Mouse (Mus musculus): ENCODE results near the gene Slc25a17. TPM values are rescaled to one million over a fixed set of nuclear protein-coding genes. Genes with fewer than 3 reads are reported as not detected.

The Slc25a17 gene
- 100 to 1,000 TPM in 1 of 3 experiments, 10 to 100 TPM in 2; 94.4 to 105 (median 99.3) TPM for polyA plus RNA-seq (2017; shearing (Covaris generic))

DNA sequence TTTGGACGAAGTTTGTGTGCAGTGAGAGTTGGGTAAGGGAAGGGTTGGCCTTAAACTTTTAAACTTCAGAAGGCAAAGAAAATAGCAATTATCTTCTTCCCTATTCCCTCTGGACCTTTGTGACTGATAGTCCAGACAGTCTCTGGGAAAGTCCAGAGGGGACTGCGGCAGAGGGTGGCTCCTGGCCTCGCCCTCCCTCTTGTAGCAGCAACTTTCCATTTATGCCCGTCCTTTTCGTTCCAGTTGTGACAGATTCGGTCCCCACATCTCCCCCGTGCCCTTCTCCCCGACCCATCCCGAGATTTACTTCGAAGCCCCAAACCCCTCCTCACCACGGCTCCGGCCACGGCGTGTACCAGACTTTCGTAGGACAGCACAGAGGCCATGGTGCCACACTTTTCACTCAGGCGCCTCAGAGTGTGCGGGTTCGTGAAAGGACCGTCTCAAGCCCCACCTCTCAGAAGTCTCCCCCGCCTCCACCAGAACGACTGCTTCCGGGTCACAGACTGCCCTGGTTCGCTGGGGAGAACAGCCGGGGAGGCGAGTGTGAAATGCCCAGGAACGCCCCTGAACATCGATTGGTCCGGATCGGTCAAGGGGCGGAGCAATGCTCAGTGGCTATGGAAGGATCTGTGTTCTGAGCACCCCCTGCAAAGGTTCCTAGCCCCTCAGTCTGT is at the start of gene Slc25a17:
Gene Slc25a17 (minus strand): TSS at position 468 of the 677 bp plus-strand sequence.
- ATAC-seq, result peak; percentile 99

DNA sequence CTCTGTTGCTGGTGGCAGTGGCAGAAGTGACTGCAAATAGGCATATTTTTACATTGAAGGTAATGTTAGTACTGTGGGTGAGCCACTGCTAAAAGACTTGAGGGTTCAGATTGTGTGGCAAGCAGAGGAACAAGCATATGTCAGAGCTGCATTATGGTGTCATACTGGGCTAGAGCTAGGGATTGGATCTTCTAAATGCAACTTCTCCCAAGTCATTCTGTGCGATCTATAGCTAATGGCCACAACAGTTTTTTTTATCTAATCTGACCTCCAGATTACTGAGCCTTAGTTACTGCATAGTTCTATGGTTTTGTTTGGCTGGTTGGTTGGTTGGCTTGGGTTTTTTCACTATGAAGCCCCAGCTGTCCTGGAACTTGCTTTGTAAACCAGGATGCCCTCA is 47.6 kb upstream of the Slc25a17 start, which contains the start of gene Dnajb7:
Gene Dnajb7 (minus strand): TSS at position 101 of the 400 bp plus-strand sequence.
- no peak for ATAC-seq

DNA sequence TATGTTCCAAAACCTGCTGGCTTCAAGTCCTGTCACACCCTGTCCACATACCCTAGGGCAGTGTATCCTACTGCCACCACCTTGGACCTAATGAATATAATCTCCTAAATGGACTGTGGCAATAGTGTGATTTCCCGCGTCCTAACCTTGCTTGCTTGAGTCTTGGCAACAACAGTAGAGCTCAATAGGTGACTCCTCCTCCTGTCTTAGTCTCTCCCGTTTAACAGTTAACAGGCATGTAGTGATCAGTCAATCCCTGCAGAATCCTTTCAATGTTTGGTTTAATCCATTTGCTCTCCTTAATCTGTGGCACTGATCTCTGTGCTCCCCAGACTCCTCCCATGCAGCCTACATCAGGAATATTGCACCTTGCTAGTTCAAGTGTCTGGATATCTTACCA is 44.4 kb upstream of the Slc25a17 start:
- ATAC-seq, result no peak

DNA sequence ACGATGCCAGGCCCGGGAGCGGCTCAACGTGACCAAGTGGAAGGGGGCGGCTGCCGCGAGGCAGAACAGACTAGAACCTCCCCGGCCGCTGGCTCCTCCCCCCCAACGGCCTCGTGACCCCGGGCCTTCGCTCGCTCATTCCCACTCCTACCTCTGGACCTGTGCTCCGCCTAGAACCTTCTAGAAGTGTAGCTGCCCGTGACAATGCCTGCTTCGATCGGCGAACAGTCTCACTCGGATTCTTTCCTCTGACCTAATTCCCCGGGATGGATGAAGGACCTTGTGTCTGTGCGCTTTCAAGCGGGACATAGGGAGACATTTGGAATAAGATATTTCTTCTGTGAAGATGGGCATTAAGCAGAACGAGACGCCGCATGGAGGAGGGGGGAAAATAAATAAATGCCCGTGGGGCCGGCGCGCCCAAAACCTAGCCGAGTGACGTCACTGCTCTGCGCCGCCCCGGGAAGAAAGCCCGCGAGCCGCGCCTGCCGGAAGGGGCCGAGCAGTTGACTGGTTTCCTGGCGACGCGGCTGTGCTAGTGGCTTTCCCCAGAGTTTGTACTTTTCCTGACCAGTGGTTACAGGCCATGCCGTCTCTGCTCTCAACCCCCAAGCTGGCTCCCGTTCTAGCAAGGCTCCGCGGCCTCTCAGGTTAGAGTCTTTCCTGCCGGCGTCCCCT is 39.2 kb upstream of the Slc25a17 start, which contains the start of the genes St13 and Xpnpep3:
Gene St13 (minus strand): TSS at position 440 of the 678 bp plus-strand sequence.
Gene Xpnpep3 (plus strand): TSS at position 501 of the 678 bp plus-strand sequence.
- ATAC-seq, result peak; percentile 95

DNA sequence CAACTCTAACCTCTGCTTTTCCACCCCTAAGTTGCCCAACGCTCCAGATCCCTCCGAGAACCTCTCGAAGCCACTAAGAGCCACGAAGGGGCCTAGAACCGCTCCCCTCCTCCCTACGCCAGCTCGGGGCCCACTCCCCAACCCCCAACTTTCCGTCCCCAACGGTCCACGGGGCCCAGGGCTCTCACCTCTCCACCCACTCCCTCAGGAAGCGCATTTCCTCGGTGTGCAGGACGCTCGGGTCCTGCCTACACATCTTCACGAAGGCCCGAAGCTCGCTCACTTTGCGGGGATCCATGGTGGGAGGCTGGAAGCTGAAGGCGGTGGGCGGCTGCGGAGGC is 38.7 kb upstream of the Slc25a17 start:
- ATAC-seq, result peak; percentile 64

DNA sequence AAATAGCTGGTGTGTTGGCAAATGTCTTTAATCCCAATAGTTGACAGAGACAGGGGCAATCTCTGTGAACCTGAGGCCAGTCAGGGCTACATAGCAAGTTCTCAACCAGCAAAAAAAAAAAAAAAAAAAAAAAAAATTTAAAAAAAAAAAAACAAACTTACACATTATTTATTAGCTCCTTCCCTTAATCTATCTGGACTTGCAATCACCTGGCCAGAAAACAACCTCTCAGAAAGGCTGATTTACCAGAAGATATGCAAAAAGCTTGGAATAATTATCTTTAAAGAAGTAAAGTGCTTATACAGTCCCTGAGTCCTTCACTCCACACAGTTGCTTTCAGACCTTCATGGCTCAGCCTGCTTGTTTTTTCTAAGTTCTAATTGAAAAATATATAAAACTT is 37.6 kb upstream of the Slc25a17 start:
- no peak for ATAC-seq

DNA sequence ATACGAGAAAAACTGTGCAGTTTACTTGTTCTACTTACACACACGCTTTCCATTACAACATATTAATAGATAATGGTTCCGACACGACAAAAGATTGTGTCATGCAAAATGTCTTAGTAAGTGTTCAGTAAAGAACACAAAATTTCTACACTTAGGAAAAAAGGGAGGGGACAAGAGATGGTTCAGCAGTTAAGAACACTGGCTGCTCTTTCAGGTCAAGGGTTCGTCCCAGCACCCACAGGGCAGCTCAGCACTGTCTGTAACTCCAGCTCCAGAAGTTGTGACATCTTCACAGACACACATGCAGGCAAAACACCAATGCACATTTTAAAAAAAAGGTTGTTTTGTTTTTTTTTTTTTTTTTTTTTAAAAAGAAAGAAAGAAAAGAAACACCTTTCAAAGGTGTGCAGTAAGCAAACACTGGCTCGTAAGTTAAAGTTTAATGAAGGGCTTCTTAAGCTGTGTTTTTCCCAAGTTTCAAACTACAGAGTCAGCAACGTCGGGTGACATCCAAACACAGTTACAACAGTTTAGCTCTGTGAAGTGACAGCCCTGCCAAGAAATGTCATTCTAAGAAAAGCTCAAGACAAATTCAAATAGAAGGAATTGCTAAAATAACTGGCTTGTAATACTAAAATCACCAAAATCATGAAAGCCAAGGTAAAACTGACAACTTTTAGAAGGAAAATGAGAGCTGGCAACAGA is 33.8 kb upstream of the Slc25a17 start:
- ATAC-seq, result no peak

DNA sequence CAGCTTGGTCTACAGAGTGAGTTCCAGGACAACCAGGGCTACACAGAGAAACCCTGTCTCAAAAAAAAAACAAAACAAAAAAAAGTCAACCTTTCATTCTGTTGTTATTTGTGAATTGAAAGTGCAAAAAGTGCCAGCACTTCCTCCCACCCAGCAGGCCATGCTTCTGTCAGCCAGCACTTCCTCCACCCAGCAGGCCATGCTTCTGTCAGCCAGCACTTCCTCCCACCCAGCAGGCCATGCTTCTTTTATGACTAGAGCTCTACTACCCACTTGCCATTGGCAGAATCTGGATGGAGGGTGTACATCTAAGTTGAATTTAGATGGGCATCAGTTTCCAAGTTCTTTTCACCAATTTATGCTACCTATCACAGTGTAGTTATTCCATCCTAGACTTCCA is 32.4 kb upstream of the Slc25a17 start:
- ATAC-seq, result peak; percentile 71

DNA sequence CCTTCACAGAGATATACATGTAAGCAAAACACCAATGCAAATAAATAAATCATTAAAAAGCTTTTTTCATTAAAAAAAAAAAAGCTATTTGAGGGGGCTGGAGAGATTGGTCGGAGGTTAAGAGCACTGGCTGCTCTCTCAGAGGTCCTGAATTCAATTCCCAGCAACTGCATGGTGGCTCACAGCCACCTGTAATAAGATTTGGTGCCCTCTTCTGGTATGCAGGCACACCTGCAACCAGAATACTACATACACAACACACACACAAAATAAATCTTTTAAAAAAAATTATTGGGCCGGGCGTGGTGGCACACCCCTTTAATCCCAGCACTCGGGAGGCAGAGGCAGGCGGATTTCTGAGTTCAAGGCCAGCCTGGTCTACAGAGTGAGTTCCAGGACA is 25.7 kb upstream of the Slc25a17 start:
- no peak for ATAC-seq

DNA sequence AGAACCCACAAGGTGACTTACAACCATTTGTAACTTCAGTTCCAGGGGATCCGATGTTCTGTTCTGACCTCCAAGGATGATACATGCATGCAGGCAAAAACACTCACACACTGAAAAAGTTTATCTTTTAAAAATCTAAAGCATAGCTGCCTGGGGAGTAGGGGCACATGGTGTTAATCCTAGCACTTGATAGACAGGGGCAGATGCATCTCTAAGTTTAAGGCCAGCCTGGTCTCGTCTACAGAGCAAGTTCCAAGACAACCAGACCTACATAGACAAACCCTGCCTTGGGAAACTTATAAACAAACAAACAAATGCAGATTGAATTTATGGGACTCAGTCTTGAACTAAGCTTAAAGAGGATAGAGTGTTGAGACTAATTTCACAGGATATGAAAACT is 18.2 kb upstream of the Slc25a17 start:
- ATAC-seq, result no peak

DNA sequence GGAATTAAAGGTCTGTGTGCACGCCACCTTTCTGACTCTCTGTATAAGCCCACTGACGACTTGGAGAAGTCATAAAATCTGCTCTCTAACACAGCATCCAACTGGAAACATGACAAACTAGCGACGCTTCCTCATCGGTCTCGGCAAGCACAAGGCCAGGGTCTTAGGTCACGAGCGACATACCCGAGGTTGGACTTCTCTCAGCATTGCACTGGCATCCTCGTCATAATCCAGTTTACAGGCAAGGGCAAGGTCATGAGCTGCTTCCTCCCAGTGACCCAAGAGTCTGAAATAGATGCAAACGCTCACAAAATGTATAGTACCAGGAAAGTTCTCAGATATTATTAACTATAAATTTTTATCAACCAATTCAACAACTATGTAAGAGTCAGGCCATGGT is 14.0 kb upstream of the Slc25a17 start:
- ATAC-seq, result no peak

DNA sequence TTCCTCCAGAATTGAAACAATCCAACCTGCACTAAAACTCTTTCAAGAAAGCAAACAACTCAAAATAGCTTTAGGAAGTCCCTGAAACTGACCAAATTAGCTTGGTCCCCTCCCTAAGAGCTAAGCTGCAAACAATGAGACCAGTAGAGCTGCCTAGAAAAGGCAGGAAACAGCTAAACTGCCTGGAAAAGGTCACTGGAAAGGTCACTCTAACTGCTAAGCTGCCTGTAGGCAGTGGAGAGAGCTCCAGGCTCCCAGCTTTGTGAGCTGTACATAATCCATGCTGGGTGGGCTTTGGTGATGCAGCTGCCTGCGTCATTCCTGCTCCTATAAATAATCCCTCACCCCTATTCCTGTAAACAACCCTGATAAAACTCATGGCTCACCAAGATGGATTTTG is 9.7 kb upstream of the Slc25a17 start:
- no peak for ATAC-seq

DNA sequence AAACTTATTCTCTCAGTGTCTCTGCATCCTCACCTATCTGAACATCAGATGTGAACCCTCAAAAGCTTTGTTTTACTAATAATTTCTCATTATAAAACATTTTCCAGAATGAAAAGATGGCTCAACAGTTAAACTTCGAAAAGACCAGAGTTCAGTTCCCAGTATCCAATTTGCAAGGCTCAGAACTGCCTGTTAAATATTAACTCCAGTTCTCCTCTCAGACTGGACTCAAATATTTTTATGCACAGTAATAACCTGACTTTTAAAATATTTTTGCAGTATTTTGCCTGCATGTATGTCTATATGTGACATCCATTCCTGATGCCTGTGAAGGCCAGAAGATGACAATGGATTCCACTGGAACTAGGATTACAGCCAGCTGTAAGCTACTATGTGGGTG is 8.0 kb upstream of the Slc25a17 start:
- no peak for ATAC-seq

DNA sequence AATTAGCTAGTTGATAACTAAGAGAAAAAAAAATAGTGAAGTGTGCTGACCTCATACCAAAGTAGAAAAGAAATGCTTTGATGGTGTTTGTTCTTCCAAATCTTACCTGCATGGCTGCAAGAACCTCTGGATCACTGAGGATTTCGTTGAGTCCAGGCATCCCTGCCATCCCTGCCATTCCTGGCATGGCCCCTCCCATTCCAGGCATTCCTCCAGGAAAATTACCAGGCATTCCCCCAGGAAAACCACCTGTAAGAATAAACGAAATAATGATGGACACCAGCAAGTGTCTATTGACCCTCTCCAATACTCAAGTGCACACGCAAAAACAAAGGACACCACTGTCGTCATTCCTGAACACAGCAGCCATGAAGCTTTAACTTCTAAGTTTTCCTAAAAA is 5.6 kb upstream of the Slc25a17 start:
- no peak for ATAC-seq

DNA sequence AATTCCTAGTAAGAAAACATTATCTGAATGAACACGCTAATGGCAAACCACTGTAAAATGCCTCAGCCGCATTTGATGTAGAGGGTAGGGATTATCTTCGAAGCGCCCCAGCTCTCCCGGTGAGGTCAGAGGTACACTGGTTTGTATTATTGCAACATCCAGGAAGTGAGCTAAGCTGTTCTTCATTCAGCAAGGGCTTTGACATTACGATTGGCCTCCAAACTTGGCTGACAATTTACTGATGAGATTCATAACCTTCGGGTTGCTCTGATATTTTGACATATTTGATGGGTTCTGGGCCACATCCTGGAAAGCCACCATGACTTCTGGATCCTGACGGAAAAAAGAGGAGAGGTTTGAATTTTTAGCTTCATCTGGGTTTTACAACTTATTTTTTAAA is 4.6 kb upstream of the Slc25a17 start:
- ATAC-seq, result no peak

DNA sequence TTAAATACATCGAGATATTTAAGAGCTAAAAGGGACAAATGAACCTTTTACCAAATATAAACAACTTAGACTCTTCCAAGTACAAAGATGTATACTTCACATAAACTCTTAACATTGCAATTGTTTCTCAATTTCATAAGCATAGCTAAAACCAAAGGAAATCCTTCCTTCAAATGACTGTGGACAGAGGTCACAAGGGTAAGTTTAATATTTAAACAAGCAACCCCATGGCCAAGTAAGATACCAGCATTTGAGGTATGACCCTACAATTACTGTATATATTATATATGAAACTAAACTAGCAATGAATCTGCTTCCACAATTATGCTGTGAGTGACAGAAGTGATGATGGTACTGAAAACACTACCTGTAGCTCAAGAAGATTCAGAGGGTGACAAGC is 3.7 kb upstream of the Slc25a17 start:
- no peak for ATAC-seq

DNA sequence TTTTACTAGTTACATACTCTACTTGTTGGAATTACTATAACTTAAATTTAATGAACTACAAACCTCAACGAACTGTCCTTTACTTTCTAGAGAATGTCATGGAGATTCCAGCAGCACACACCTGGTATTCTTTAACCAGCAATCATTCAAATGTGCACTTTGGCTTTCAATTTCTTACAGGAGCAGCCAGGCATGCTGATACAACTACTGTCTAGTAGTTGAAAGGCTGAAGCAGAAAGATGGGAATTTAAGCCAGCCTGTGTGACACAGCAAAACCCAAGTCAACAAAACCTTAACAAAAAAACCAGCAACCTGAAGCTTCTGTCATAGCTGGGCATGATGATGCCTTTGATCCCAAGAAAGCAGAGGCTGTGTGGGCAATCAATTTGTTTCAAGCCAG is 1.9 kb upstream of the Slc25a17 start:
- ATAC-seq, result no peak

DNA sequence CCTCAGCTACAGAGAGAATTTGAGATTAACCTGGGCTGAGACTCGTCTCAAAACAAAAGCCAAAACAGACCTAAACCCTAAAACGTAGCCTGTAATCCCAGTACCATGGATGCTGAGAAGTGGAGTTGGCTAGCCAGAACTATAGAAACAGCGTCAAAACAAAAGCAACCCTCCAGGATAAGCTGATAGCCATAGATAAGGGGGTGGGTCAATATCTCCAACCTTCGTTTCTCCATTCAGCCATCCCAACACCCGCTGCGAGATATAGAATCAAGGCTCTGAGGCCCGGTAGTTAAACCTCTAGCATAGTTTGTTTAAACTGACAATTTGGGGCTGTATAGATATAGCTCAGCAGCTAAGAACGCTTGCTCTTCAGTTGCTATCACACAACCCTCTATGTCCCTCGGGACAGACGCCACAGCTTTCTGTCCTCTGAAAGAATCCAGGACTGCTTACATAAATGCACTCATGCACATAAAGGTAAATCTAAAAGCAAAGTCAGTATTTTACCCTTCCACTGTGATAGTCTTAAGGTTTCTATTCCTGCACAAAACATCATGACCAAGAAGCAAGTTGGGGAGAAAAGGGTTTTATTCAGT is 904 bp upstream of the Slc25a17 start:
- no peak for ATAC-seq

DNA sequence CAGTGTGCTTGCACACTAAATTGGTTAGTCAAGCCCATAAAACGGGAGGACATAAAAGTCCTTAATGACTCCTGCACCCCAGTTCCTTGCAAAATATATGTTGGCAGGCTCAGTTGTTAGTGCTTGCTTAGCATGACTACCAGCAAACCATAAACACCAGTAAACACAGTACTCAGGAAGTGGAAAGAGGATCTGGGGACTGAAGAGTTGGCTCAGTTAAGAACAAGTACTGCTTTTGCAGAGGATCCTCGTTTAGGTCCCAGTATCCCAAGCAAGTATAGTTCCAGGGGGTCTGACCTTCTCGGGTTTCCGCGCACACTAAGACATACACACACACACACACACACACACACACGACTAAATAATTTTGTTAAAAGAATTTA is 401 bp upstream of the Slc25a17 start:
- ATAC-seq, result peak; percentile 37

DNA sequence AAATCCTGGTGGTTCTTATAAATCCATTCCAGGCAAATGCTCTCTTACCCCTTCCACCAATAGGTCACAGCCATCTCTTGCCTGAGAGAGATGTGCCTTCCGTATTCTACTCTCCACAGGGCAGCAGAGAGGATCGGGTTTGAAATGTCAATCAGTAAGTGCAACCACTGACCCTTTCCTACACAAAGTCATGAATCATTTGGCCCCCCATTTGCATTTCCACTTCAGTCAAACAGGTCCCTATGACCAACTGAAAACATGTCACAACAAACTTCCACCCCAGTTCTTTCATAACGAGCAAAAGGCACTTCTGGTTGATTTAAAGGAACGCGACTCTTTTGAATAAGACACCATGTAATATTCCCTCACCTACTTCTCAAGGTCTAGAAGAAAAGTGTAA is 1.2 kb downstream of the Slc25a17 start:
- ATAC-seq, result no peak

DNA sequence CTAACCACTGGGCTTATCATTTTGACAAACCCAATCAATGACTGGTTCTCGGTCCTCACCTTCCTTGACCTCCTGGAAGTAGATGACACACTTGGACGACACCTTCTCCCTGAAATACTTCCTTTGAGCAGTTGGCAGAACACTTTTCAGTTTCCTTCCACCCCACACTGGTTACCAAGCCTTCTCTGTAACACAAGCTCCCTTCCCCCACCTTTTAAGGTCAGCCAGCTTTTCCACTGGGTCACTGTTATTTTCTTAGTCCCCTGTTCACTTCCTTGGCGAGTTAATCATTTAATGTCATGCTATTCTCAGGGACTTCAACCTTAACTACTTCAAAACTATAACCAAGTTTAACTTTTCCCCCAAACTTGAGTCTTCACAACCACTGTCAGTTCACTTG is 1.7 kb downstream of the Slc25a17 start:
- ATAC-seq, result no peak

DNA sequence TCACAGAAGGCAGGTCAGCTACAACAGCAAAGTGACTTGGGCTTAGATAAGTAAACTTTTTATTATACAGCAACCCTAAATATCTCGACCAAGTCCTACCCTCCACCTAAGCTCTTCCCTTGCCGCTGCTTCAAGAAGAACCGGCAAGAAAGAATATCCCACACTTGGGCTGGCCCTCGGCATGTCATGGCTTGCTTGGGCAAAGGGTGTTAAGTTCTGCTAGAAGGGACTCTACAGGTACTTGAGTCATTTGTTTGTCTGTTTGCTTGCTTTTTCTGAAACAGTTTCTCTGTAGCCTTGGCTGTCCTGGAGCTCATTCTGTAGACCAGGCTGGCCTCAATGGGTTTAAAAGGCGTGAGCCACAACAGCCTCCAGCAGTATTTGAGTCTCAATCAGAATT is 3.7 kb downstream of the Slc25a17 start:
- no peak for ATAC-seq

DNA sequence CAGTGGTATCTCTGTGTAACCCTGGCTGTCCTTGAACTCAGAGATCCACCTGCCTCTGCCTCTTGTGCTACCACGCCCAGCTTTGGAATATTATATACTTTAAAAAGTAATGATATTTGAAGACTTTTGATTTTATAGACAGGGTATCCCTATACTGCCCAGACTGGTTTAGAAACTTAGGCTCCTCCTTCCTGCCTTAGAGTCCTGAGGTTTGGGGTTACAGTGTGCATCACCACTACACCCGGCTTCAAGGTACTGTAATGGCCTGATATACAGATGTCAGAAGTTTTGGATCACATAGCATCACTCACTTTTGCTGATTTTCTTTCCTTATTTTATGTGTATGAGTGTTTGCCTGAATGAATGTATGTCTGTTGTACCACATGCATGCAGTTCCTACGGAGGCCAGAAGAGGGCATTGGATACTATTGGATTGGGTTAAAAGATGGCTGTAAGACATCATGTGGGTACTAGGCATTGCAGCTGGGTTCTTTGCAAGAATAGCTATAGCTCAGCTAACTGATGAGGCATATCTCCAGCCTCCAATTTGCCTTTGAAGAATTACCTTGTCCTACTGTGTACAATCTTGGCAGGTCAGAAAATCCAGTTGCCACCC is 5.4 kb downstream of the Slc25a17 start:
- ATAC-seq, result no peak
